Mouse (Mus musculus) activated CD4-positive, CD25-positive, alpha-beta regulatory T cell, adult 4 months (primary cell): ENCODE data around the gene Olfr378. TPM values are rescaled to one million over a fixed set of nuclear protein-coding genes. Genes with fewer than 3 reads are reported as not detected.

Experiments used
- ATAC-seq: one replicate; pipeline ENCODE4 v1.8.0; 2017
- polyA plus RNA-seq, 2 experiments: library from polyadenylated mRNA; unstranded; fragments of 100-300 nt; shearing (Covaris generic); gene quantifications; one replicate each; pipeline ENCODE4 v1.2.1; 2017

Gene Olfr378
- polyA plus RNA-seq, result not detected

DNA sequence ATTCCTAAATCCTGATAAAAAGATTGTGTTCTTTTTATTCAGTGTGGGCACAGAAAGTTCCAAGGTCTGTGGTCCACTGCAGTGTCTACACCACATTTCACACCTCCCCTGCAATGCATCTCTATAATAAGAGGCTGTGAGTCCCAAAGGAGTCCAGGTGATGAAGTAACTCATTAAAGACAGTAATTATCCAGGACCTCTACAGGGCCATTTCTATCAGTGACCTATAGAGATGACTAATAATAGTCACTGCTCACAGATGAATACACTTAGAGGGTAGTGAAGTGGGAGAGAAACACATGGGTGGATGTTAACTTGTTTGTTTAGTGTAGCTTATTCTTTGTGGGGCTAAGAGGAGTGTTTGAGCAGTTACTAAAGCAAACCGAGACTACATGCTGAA is at the start of gene Olfr378:
TSS of gene Olfr378 (minus strand) at position 101 of the 400 bp plus-strand sequence.
- no peak for ATAC-seq

DNA sequence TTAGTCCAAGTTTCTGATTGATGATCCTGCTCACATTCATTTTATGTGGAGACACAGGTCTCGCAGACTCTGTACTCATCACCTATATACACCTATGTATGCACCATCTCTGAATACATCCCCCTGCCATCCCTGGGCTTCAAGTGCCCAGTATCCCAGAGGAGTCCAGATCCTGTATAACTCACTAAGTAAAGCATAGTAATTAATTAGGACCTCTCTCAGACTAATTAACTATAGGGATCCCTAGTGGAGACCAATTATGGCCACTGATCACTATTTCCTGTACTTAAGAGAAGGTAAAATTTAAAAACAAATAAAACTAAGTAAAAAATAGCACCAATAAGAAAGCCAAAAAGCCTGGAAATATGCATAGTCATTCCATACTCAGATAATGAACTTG is 29.1 kb upstream of the Olfr378 start, which contains the start of gene Olfr380:
TSS of gene Olfr380 (minus strand) at position 101 of the 400 bp plus-strand sequence.
- ATAC-seq, result no peak

DNA sequence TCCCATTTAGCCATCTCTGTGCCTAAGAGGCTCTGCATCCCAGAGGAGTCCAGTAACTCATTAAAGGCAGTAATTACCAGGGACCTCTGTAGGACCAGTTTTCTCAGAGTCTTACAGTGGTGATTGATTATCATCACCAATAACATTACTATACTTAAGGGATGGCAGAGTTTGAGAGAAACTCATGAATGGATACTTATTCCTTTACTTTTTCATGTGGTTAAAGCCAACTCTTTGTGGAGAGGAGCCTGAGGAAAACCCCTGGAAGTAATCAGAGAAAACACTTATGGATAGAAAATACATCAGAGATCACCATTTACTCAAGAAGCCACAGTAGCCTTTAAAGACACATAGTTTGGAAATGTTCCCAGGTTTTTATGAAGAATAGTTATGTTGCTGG is 28.8 kb downstream of the Olfr378 start, which contains the start of gene Olfr1:
TSS of gene Olfr1 (minus strand) at position 101 of the 400 bp plus-strand sequence.
- no peak for ATAC-seq

DNA sequence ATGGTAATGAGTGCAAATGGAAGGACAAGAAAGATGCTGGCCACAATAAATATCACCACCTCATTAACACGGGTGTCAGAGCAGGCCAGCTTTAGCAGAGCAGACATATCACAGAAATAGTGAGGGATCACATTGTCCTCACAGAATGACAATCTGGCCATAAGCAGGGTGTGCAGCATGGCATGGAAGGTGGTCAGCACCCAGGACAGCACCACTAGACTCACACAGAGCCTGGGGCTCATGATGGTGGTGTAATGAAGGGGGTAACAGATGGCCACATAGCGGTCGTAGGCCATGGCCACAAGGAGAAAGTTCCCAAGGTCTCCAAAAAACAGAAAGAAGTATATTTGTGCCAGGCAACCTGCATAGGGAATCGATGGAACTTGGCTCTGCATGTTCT is 32.9 kb downstream of the Olfr378 start:
- no peak for ATAC-seq

Other genes starting within 250 kb of the Olfr378 start
- 1 to 10 TPM; 8.6 to 8.9 TPM for gene Ctns, start 229.4 kb downstream of the Olfr378 start, polyA plus RNA-seq
- 1 to 10 TPM; 2.7 to 2.8 TPM for gene Shpk, start 229.0 kb downstream of the Olfr378 start, polyA plus RNA-seq
- not detected for gene Trpv1, start 194.2 kb downstream of the Olfr378 start, polyA plus RNA-seq
- under 1 TPM in 1 of 2 experiments, not detected in 1; 0.09 TPM for gene Trpv3, start 161.1 kb downstream of the Olfr378 start, polyA plus RNA-seq
- gene Aspa, start 98.9 kb downstream of the Olfr378 start, polyA plus RNA-seq, result under 1 TPM in 1 of 2 experiments, not detected in 1; 0.08 TPM
- not detected for gene Gm49340, start 98.7 kb downstream of the Olfr378 start, polyA plus RNA-seq
- not detected for gene Spata22, start 98.7 kb downstream of the Olfr378 start, polyA plus RNA-seq
- not detected for gene Olfr20, start 77.7 kb downstream of the Olfr378 start, polyA plus RNA-seq
- not detected for gene Olfr376, start 57.2 kb downstream of the Olfr378 start, polyA plus RNA-seq
- not detected for gene Olfr1, start 28.9 kb downstream of the Olfr378 start, polyA plus RNA-seq
- not detected for gene Olfr380, start 29.0 kb upstream of the Olfr378 start, polyA plus RNA-seq
- gene Olfr381, start 63.1 kb upstream of the Olfr378 start, polyA plus RNA-seq, result not detected
- not detected for gene Olfr382, start 88.7 kb upstream of the Olfr378 start, polyA plus RNA-seq
- not detected for gene Olfr385, start 164.5 kb upstream of the Olfr378 start, polyA plus RNA-seq
- gene Olfr384, start 170.1 kb upstream of the Olfr378 start, polyA plus RNA-seq, result not detected